Mouse (Mus musculus): ENCODE results near the gene Gprin2. TPM values are rescaled to one million over a fixed set of nuclear protein-coding genes. Genes with fewer than 3 reads are reported as not detected.

Gene Gprin2
- under 1 TPM; 0.02 TPM for total RNA-seq (2021)
- long read RNA-seq, experiment 1: 0 reads
- long read RNA-seq, experiment 2: 0 reads

- no peak for DNase-seq (ENCODE audit: low spot score)
Measured at GRCm38 (mm10) chr14:34201231-34202035, at the start of gene Gprin2. Gene Gprin2, minus strand, starts transcription at chr14:34201653.

GRCm38 (mm10) chr14:34240676-34241075 is 39.2 kb upstream of the Gprin2 start:
- no peak for DNase-seq (ENCODE audit: low spot score)

- no peak for DNase-seq (ENCODE audit: low spot score)
Measured at GRCm38 (mm10) chr14:34240263-34240662, 38.8 kb upstream of the Gprin2 start.

- peak; percentile 67 for DNase-seq (ENCODE audit: low spot score)
Measured at GRCm38 (mm10) chr14:34234630-34235380, 33.4 kb upstream of the Gprin2 start.

GRCm38 (mm10) chr14:34233846-34234245 is 32.4 kb upstream of the Gprin2 start:
- DNase-seq (ENCODE audit: low spot score): no peak

- DNase-seq (ENCODE audit: low spot score): no peak
Measured at GRCm38 (mm10) chr14:34232866-34233680, 31.6 kb upstream of the Gprin2 start.

GRCm38 (mm10) chr14:34232340-34232739 is 30.9 kb upstream of the Gprin2 start:
- DNase-seq (ENCODE audit: low spot score): no peak

- no peak for DNase-seq (ENCODE audit: low spot score)
Measured at GRCm38 (mm10) chr14:34228830-34229506, 27.5 kb upstream of the Gprin2 start.

- DNase-seq (ENCODE audit: low spot score): no peak
Measured at GRCm38 (mm10) chr14:34227981-34228380, 26.5 kb upstream of the Gprin2 start.

GRCm38 (mm10) chr14:34226566-34226965 is 25.1 kb upstream of the Gprin2 start:
- no peak for DNase-seq (ENCODE audit: low spot score)

- DNase-seq (ENCODE audit: low spot score): no peak
Measured at GRCm38 (mm10) chr14:34225986-34226385, 24.5 kb upstream of the Gprin2 start.

GRCm38 (mm10) chr14:34223362-34223898 is 22.0 kb upstream of the Gprin2 start:
- DNase-seq (ENCODE audit: low spot score): no peak

GRCm38 (mm10) chr14:34221416-34222077 is 20.1 kb upstream of the Gprin2 start:
- no peak for DNase-seq (ENCODE audit: low spot score)

GRCm38 (mm10) chr14:34220426-34220825 is 19.0 kb upstream of the Gprin2 start:
- no peak for DNase-seq (ENCODE audit: low spot score)

- no peak for DNase-seq (ENCODE audit: low spot score)
Measured at GRCm38 (mm10) chr14:34219786-34220198, 18.3 kb upstream of the Gprin2 start.

- no peak for DNase-seq (ENCODE audit: low spot score)
Measured at GRCm38 (mm10) chr14:34219295-34219694, 17.8 kb upstream of the Gprin2 start, which contains the start of gene Syt15. Gene Syt15, plus strand, starts transcription at chr14:34219595.

- DNase-seq (ENCODE audit: low spot score): no peak
Measured at GRCm38 (mm10) chr14:34215451-34216127, 14.1 kb upstream of the Gprin2 start.

GRCm38 (mm10) chr14:34209942-34210341 is 8.5 kb upstream of the Gprin2 start:
- DNase-seq (ENCODE audit: low spot score): no peak

- no peak for DNase-seq (ENCODE audit: low spot score)
Measured at GRCm38 (mm10) chr14:34209080-34209479, 7.6 kb upstream of the Gprin2 start.

- DNase-seq (ENCODE audit: low spot score): peak; percentile 39
Measured at GRCm38 (mm10) chr14:34208651-34209050, 7.2 kb upstream of the Gprin2 start.
